Mouse (Mus musculus) ES-Bruce4 (cell line): ENCODE results near the gene Jph3. TPM values are rescaled to one million over a fixed set of nuclear protein-coding genes. Genes with fewer than 3 reads are reported as not detected.

Experiments used
- H3K27ac ChIP-seq: 2 replicates; pipeline ENCODE4 v1.5.1; 2012; ENCODE audit warnings: low read length, inconsistent platforms; ENCODE audit not compliant: insufficient read depth
- H3K27me3 ChIP-seq: 2 replicates; pipeline ENCODE4 v1.6.1; 2012; ENCODE audit warnings: mild to moderate bottlenecking, low read length, inconsistent platforms; ENCODE audit not compliant: control insufficient read depth, poor library complexity, insufficient read depth, severe bottlenecking
- H3K36me3 ChIP-seq: 2 replicates; pipeline ENCODE4 v1.6.1; 2012; ENCODE audit warnings: inconsistent platforms, mild to moderate bottlenecking, low read length, moderate library complexity; ENCODE audit not compliant: control insufficient read depth, poor library complexity, insufficient read depth, severe bottlenecking
- H3K4me1 ChIP-seq: one replicate; pipeline ENCODE4 v1.8.1; 2011; ENCODE audit warnings: low read length; ENCODE audit not compliant: control insufficient read depth, insufficient read depth
- H3K4me3 ChIP-seq: 2 replicates; pipeline ENCODE4 v1.5.1; 2011; ENCODE audit warnings: low read depth, mild to moderate bottlenecking, low read length
- H3K9ac ChIP-seq: 2 replicates; pipeline ENCODE4 v1.6.1; 2012; ENCODE audit warnings: low read depth, mild to moderate bottlenecking, inconsistent platforms; ENCODE audit not compliant: poor library complexity, severe bottlenecking
- H3K9me3 ChIP-seq: replicated peaks from 2 replicates; pipeline ENCODE4 v1.6.1; 2012; ENCODE audit warnings: mild to moderate bottlenecking, low read length, inconsistent platforms; ENCODE audit not compliant: control insufficient read depth, poor library complexity, insufficient read depth, severe bottlenecking
- CTCF ChIP-seq: IDR thresholded peaks from one replicate; pipeline ENCODE4 v1.8.1; 2011; ENCODE audit warnings: low read depth, low read length
- EP300 ChIP-seq: IDR thresholded peaks from 2 replicates; pipeline ENCODE4 v1.6.1; 2011; ENCODE audit warnings: low read depth, low read length; ENCODE audit not compliant: insufficient read depth
- POLR2A ChIP-seq: IDR thresholded peaks from one replicate; pipeline ENCODE4 v1.8.1; 2011; ENCODE audit warnings: low read length; ENCODE audit not compliant: insufficient read depth
- polyA plus RNA-seq: library from polyadenylated mRNA; stranded (reverse); fragments of >200 nt; gene quantifications from 2 replicates; pipeline ENCODE4 v1.2.4, GENCODE M21; 2011; ENCODE audit warnings: low read depth; ENCODE audit not compliant: missing spikeins, insufficient read depth, insufficient read length

The Jph3 gene
- polyA plus RNA-seq, 1 experiment = 1.8 TPM

- no peak overlapping the region for H3K4me3 ChIP-seq
- no peak for TF ChIP-seq EP300
- TF ChIP-seq CTCF = no peak
- TF ChIP-seq POLR2A = no peak
- peak overlapping the region; percentile 94 for H3K9ac ChIP-seq
- H3K36me3 ChIP-seq = peaks cover 8% of the 10 kb centered on the region
- H3K9me3 ChIP-seq = no peaks in the 10 kb centered on the region
- H3K27me3 ChIP-seq = no peaks in the 10 kb centered on the region
- no peaks in the 10 kb centered on the region for H3K4me1 ChIP-seq
- H3K27ac ChIP-seq = peak overlapping the region; percentile 98
These were observed 102.6 kb downstream of the Jph3 start for GRCm38 (mm10) chr8:121832061-121832460.

GRCm38 (mm10) chr8:121832503-121832902 lies 103.1 kb downstream of the Jph3 start:
- no peaks in the 10 kb centered on the region for H3K27me3 ChIP-seq
- H3K4me3 ChIP-seq = no peak overlapping the region
- peaks cover 8% of the 10 kb centered on the region for H3K36me3 ChIP-seq
- peak overlapping the region; percentile 98 for H3K27ac ChIP-seq
- TF ChIP-seq EP300 (no peak), CTCF (no peak), POLR2A (no peak)
- peak overlapping the region; percentile 94 for H3K9ac ChIP-seq
- no peaks in the 10 kb centered on the region for H3K4me1 ChIP-seq
- no peaks in the 10 kb centered on the region for H3K9me3 ChIP-seq

GRCm38 (mm10) chr8:121841242-121841641 lies 111.8 kb downstream of the Jph3 start:
- Histone ChIP-seq H3K27me3 (no peaks in the 10 kb centered on the region), H3K4me1 (no peaks in the 10 kb centered on the region), H3K9me3 (no peaks in the 10 kb centered on the region), H3K36me3 (peaks cover 18% of the 10 kb centered on the region), H3K4me3 (peak overlapping the region; percentile 63), H3K9ac (peak overlapping the region; percentile 67), H3K27ac (peak overlapping the region; percentile 96)
- peak; percentile 98 for TF ChIP-seq CTCF
- TF ChIP-seq EP300 = 0 out of 2 replicates have a peak, but pooled peaks have one; percentile 48
- TF ChIP-seq POLR2A = no peak

- Histone ChIP-seq H3K9me3 (no peaks in the 10 kb centered on the region), H3K27me3 (no peaks in the 10 kb centered on the region), H3K4me3 (peak overlapping the region; percentile 66), H3K9ac (peak overlapping the region; percentile 67), H3K36me3 (peaks cover 15% of the 10 kb centered on the region), H3K4me1 (no peaks in the 10 kb centered on the region), H3K27ac (peak overlapping the region; percentile 96)
- TF ChIP-seq POLR2A = no peak
- no peak for TF ChIP-seq EP300
- no peak for TF ChIP-seq CTCF
These were observed 112.9 kb downstream of the Jph3 start for GRCm38 (mm10) chr8:121842064-121842955.

- no peak for TF ChIP-seq CTCF
- no peak for TF ChIP-seq EP300
- no peak for TF ChIP-seq POLR2A
These were observed 113.8 kb downstream of the Jph3 start for GRCm38 (mm10) chr8:121843184-121843733.

More at GRCm38 (mm10) chr8:121843184-121843733, 113.8 kb downstream of the Jph3 start:
- Histone ChIP-seq H3K4me3 (no peak overlapping the region), H3K36me3 (peaks cover 15% of the 10 kb centered on the region), H3K4me1 (no peaks in the 10 kb centered on the region), H3K9me3 (no peaks in the 10 kb centered on the region), H3K9ac (no peak overlapping the region), H3K27me3 (no peaks in the 10 kb centered on the region), H3K27ac (no peak overlapping the region; the same call in 1 of the 2 replicates)

Other genes starting within 250 kb of the Jph3 start
- gene 1700018B08Rik, start 185.3 kb upstream of the Jph3 start, polyA plus RNA-seq = not detected in 2 replicates
- gene Fbxo31, start 150.8 kb upstream of the Jph3 start, polyA plus RNA-seq = 14.4 and 17.7 TPM in 2 replicates
- gene Map1lc3b, start 139.3 kb upstream of the Jph3 start, polyA plus RNA-seq = 86.5 and 98.6 TPM in 2 replicates
- 38.1 and 39.9 TPM in 2 replicates for gene Zcchc14, start 76.7 kb upstream of the Jph3 start, polyA plus RNA-seq
- 34.6 and 42.1 TPM in 2 replicates for gene Klhdc4, start 99.9 kb downstream of the Jph3 start, polyA plus RNA-seq
- gene Slc7a5, start 178.1 kb downstream of the Jph3 start, polyA plus RNA-seq = 80.8 and 85.4 TPM in 2 replicates
- gene Car5a, start 215.3 kb downstream of the Jph3 start, polyA plus RNA-seq = 4.3 and 5.8 TPM in 2 replicates
- 47.2 and 54.8 TPM in 2 replicates for gene Banp, start 220.1 kb downstream of the Jph3 start, polyA plus RNA-seq